Mouse (Mus musculus): ENCODE data around the gene Crygd. TPM values are rescaled to one million over a fixed set of nuclear protein-coding genes. Genes with fewer than 3 reads are reported as not detected.

Gene Crygd
- total RNA-seq (2014; rRNA removed) (not detected in 2 replicates), polyA plus RNA-seq (2015; fragmentation: Nextera tagmentation; extraction: Ambion mirVana) (not detected in 2 replicates)

DNA sequence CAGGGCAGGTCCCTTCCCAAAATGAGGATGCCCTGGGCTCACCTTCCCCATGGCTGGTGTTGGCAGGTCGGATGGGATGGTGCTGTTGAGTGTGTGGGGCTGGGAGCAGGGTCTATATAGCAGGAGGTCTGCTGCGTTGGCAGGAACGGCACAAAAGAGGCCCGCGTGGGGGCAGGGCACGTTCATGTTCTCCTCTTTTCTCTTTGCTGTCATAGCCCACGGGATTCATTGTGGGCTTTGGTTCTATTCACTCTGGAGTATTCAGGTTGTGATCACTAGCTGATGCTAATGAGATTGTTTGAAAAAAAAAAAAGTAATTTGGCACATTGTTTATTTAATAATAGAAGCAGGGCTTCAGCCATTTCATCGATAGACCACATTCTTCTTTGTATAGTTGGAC, at the start of gene Crygd:
Gene Crygd, minus strand, starts transcription at position 101 of the 400 bp plus-strand sequence.
- WGBS: 72% methylated on average over 8 of the region's 8 CpGs

DNA sequence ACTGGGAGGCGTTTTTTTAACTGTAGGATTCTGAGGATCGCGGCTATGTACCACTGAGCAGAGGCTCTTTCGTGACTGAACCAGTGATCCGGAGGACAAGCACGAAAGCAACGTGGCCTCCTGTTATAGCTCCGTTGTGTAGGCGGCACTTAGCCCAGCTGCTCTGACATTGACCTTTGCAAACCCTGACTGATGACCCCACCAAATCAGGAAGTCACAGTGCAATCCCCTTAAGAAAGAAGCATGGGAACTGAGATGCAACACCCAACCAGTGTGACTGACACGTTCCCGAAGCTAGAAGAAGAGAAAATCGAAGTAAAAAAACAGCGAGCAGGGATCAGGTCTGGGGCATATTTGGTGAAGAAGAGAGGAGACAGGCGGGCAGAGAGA, 49.5 kb upstream of the Crygd start:
- Histone ChIP-seq H3K4me2 (ENCODE audit: low read depth, low read length, poor library complexity, severe bottlenecking) (peak overlapping the region; percentile 28), H3K4me3 (ENCODE audit: low read depth, low read length) (0 out of 2 replicates have a peak overlapping the region, but pooled peaks have one; percentile 6)
- ATAC-seq (ENCODE audit: low FRiP score): no peak

More for the DNA sequence above, at the start of gene Crygd:
- Histone ChIP-seq H3K9ac (replicated peaks; ENCODE audit: low read length, poor library complexity, severe bottlenecking) (no peak within 1 kb of the TSS), H3K9me3 (ENCODE audit: low read length) (no peaks in the 10 kb centered on the region), H3K4me1 (ENCODE audit: insufficient read depth, low read length) (no peaks in the 10 kb centered on the region), H3K4me3 (ENCODE audit: low read depth, low read length) (no peak within 1 kb of the TSS), H3K4me2 (ENCODE audit: low read depth, low read length, poor library complexity, severe bottlenecking) (no peak within 1 kb of the TSS), H3K27me3 (ENCODE audit: insufficient read depth, low read length) (no peaks in the 10 kb centered on the region), H3K27ac (ENCODE audit: low read depth, low read length) (no peak within 1 kb of the TSS), H3K36me3 (ENCODE audit: insufficient read depth, low read length) (no peaks in the 10 kb centered on the region)
- TF ChIP-seq CTCF (IDR thresholded peaks at IDR 0.05): no peak
- DNase-seq (ENCODE audit: low spot score): no peak
- no peak for ATAC-seq (ENCODE audit: low FRiP score)

DNA sequence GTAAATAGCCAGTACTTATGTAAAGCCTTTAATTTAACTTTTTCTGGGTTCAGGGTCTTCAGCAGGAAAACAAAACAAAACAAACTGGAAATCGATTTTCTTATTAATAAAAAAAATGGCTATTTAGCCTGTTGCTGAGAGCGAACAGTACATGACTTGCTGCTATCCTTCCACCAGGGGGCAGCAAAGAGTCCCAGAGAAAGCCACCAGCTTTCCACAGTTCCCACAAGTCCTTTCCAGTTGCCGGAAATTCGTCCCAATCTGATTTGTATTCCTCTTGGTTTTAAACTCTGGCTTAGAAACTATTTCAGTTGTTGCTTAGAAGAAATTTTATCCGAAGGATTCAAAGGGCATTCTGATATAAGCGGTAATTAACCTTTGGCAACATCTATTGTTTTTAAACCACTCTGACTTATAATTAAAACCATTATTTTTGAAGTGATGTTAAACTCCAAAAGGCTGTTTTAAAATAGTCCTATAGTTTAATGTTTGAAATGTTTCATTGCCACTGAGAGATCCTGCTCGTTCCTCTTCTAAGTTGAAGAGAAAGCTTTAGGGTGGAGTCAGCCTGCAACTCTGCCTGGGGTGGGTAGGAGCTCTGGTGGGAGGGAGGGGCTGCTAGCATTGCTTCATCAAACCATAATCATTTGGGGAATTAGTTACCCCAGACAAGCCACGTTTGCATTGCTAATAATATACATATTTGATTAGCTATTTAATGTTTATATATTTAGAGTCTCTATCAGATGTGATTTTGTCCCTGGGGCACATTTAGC, 49.0 kb upstream of the Crygd start:
- DNase-seq (ENCODE audit: low spot score) (peak; percentile 92), ATAC-seq (ENCODE audit: low FRiP score) (0 out of 2 replicates have a peak, but pooled peaks have one; percentile 72)
- no peaks in the 10 kb centered on the region for H3K27me3 ChIP-seq (ENCODE audit: insufficient read depth, low read length)
- H3K9me3 ChIP-seq (ENCODE audit: low read length): no peaks in the 10 kb centered on the region
- H3K9ac ChIP-seq (replicated peaks; ENCODE audit: low read length, poor library complexity, severe bottlenecking): no peak overlapping the region
- no peaks in the 10 kb centered on the region for H3K4me1 ChIP-seq (ENCODE audit: insufficient read depth, low read length)
- H3K27ac ChIP-seq (ENCODE audit: low read depth, low read length): no peak overlapping the region
- 10% methylated on average over 8 of the region's 8 CpGs for WGBS
- H3K36me3 ChIP-seq (ENCODE audit: insufficient read depth, low read length): no peaks in the 10 kb centered on the region
- peak overlapping the region; percentile 28 for H3K4me2 ChIP-seq (ENCODE audit: low read depth, low read length, poor library complexity, severe bottlenecking)
- TF ChIP-seq CTCF (IDR thresholded peaks at IDR 0.05): peak; percentile 96
- 0 out of 2 replicates have a peak overlapping the region, but pooled peaks have one; percentile 6 for H3K4me3 ChIP-seq (ENCODE audit: low read depth, low read length)

More for the DNA sequence above, 49.5 kb upstream of the Crygd start:
- no peaks in the 10 kb centered on the region for H3K4me1 ChIP-seq (ENCODE audit: insufficient read depth, low read length)
- H3K9ac ChIP-seq (replicated peaks; ENCODE audit: low read length, poor library complexity, severe bottlenecking): no peak overlapping the region
- no peaks in the 10 kb centered on the region for H3K36me3 ChIP-seq (ENCODE audit: insufficient read depth, low read length)
- 54% methylated on average over 14 of the region's 14 CpGs for WGBS
- no peaks in the 10 kb centered on the region for H3K9me3 ChIP-seq (ENCODE audit: low read length)
- DNase-seq (ENCODE audit: low spot score): no peak
- no peaks in the 10 kb centered on the region for H3K27me3 ChIP-seq (ENCODE audit: insufficient read depth, low read length)
- TF ChIP-seq CTCF (IDR thresholded peaks at IDR 0.05): no peak
- no peak overlapping the region for H3K27ac ChIP-seq (ENCODE audit: low read depth, low read length)

DNA sequence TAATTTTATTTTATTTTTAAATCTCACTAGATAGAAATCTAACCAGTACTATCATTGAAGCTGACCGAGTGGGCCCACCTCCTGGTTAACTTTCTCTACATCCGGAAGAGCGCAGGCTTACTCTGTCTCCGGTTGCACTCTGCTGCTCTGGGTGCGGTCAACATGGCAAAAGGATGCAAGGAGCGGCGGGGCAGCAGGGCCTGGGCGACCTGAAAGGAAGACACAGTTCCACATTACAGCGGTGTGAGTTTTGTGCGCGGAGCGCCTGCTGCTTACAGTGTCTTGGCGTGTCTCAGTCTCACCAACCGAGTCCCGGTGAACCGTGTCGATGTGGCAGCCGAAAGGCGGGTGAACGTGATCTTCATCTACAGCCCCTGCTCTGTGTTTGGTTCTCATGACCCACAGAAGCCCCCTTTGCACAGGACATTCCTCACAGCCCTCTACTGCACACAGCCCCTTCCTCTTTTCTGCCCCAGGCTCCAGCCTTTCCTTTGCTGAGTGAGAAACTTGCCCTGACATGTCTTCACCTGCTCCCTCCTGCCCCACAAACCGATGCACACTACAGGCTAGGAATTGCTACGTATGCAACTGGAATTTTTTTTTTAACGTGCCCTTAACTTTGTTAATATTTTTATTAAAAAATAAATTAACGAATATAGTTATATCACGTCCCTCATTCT, 46.6 kb upstream of the Crygd start:
- 81% methylated on average over 25 of the region's 25 CpGs for WGBS
- Histone ChIP-seq H3K27ac (ENCODE audit: low read depth, low read length) (no peak overlapping the region), H3K36me3 (ENCODE audit: insufficient read depth, low read length) (no peaks in the 10 kb centered on the region), H3K9ac (replicated peaks; ENCODE audit: low read length, poor library complexity, severe bottlenecking) (no peak overlapping the region), H3K4me1 (ENCODE audit: insufficient read depth, low read length) (no peaks in the 10 kb centered on the region), H3K4me3 (ENCODE audit: low read depth, low read length) (no peak overlapping the region), H3K27me3 (ENCODE audit: insufficient read depth, low read length) (no peaks in the 10 kb centered on the region), H3K9me3 (ENCODE audit: low read length) (no peaks in the 10 kb centered on the region), H3K4me2 (ENCODE audit: low read depth, low read length, poor library complexity, severe bottlenecking) (no peak overlapping the region)
- TF ChIP-seq CTCF (IDR thresholded peaks at IDR 0.05): no peak
- DNase-seq (ENCODE audit: low spot score) (no peak), ATAC-seq (ENCODE audit: low FRiP score) (no peak)

DNA sequence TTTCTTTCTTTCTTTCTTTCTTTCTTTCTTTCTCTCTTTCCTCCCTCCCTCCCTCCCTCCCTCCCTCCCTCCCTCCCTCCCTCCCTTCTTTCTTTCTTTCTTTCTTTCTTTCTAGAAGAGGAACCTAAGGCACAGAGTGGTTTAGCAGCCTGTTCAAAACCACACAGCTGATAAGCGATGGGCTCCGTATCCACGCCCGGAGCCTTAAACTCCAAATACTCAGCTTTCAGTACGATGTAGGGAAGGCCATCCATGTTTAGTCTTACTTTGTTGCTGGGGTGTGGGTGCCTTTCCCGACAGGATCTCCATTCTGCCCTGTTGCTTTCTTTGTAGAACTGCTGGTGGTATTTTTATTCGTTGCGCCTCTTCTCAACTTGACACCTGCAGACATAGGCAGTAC, 45.9 kb upstream of the Crygd start:
- no peaks in the 10 kb centered on the region for H3K4me1 ChIP-seq (ENCODE audit: insufficient read depth, low read length)
- DNase-seq (ENCODE audit: low spot score): no peak
- no peak overlapping the region for H3K4me2 ChIP-seq (ENCODE audit: low read depth, low read length, poor library complexity, severe bottlenecking)
- WGBS: 96% methylated on average over 8 of the region's 8 CpGs
- no peak overlapping the region for H3K27ac ChIP-seq (ENCODE audit: low read depth, low read length)
- no peak overlapping the region for H3K4me3 ChIP-seq (ENCODE audit: low read depth, low read length)
- TF ChIP-seq CTCF (IDR thresholded peaks at IDR 0.05): no peak
- no peak for ATAC-seq (ENCODE audit: low FRiP score)
- H3K9me3 ChIP-seq (ENCODE audit: low read length): no peaks in the 10 kb centered on the region
- H3K36me3 ChIP-seq (ENCODE audit: insufficient read depth, low read length): no peaks in the 10 kb centered on the region
- no peaks in the 10 kb centered on the region for H3K27me3 ChIP-seq (ENCODE audit: insufficient read depth, low read length)
- H3K9ac ChIP-seq (replicated peaks; ENCODE audit: low read length, poor library complexity, severe bottlenecking): no peak overlapping the region
